Mouse (Mus musculus) layer of hippocampus, adult 8-10 months (tissue): ENCODE measurements at regions not wholly inside any gene's neighbourhood (a gene's known extent, or its start where the extent isn't known, plus 50 kb on each side); places are given as distances from the start of the nearest gene placed in this dataset.

Experiments
- DNase-seq, 2 experiments: peaks; one replicate each; pipeline ENCODE4 v3.0.0; 2022; ENCODE audit warnings: low spot score in 2 of 2

- no peak for DNase-seq
These were observed 164.2 kb upstream of the Cwc22 start for GRCm38 (mm10) chr2:78110335-78110734.

GRCm38 (mm10) chr2:78095536-78095935 is 149.4 kb upstream of the Cwc22 start:
- DNase-seq: no peak

GRCm38 (mm10) chr2:78094921-78095320 is 148.7 kb upstream of the Cwc22 start:
- no peak for DNase-seq

- no peak for DNase-seq
These were observed 118.3 kb upstream of the Cwc22 start for GRCm38 (mm10) chr2:78064321-78065037.

GRCm38 (mm10) chr2:78059801-78060416 is 113.7 kb upstream of the Cwc22 start:
- DNase-seq: no peak

- no peak for DNase-seq
These were observed 112.8 kb upstream of the Cwc22 start for GRCm38 (mm10) chr2:78058988-78059387.

- DNase-seq: no peak
These were observed 107.7 kb upstream of the Cwc22 start for GRCm38 (mm10) chr2:78053910-78054309.

GRCm38 (mm10) chr2:78050542-78050941 is 104.4 kb upstream of the Cwc22 start:
- DNase-seq: no peak

GRCm38 (mm10) chr2:78049248-78049874 is 103.2 kb upstream of the Cwc22 start:
- peak; percentile 88 to 91 for DNase-seq

- peak; percentile 6 for DNase-seq
These were observed 102.5 kb upstream of the Cwc22 start for GRCm38 (mm10) chr2:78048706-78049055.

GRCm38 (mm10) chr2:78048030-78048705 is 102.0 kb upstream of the Cwc22 start:
- peak; percentile 5 to 10 for DNase-seq

- DNase-seq: no peak
These were observed 81.1 kb upstream of the Cwc22 start for GRCm38 (mm10) chr2:78027319-78027718.

GRCm38 (mm10) chr2:78026808-78027207 is 80.6 kb upstream of the Cwc22 start:
- DNase-seq: no peak

- DNase-seq: no peak
These were observed 79.7 kb upstream of the Cwc22 start for GRCm38 (mm10) chr2:78025651-78026435.

- DNase-seq: no peak
These were observed 78.9 kb upstream of the Cwc22 start for GRCm38 (mm10) chr2:78024981-78025565.

- no peak for DNase-seq
These were observed 77.9 kb upstream of the Cwc22 start for GRCm38 (mm10) chr2:78023916-78024685.

GRCm38 (mm10) chr2:78023416-78023815 is 77.2 kb upstream of the Cwc22 start:
- DNase-seq: no peak

- no peak for DNase-seq
These were observed 76.6 kb upstream of the Cwc22 start for GRCm38 (mm10) chr2:78022756-78023155.

- DNase-seq: no peak
These were observed 75.7 kb upstream of the Cwc22 start for GRCm38 (mm10) chr2:78021905-78022304.

GRCm38 (mm10) chr2:78021356-78021900 is 75.3 kb upstream of the Cwc22 start:
- DNase-seq: no peak
